Mouse (Mus musculus): ENCODE results near the gene Dpp6. TPM values are rescaled to one million over a fixed set of nuclear protein-coding genes. Genes with fewer than 3 reads are reported as not detected.

Gene Dpp6
- polyA plus RNA-seq, 1 experiment from 2014 or later: 2.6 TPM

- WGBS: 90% methylated on average over 3 of the region's 3 CpGs
- H3K9me3 ChIP-seq (ENCODE audit: control insufficient read depth, low read length): peaks cover 9% of the 10 kb centered on the region
- no peak for ATAC-seq (ENCODE audit: low FRiP score, low TSS enrichment)
- no peak overlapping the region for H3K27ac ChIP-seq (ENCODE audit: low read depth, low read length)
- no peak overlapping the region for H3K4me2 ChIP-seq (replicated peaks; ENCODE audit: low read depth, low read length)
- H3K4me3 ChIP-seq (ENCODE audit: low read length): no peak overlapping the region
- H3K4me1 ChIP-seq (ENCODE audit: control insufficient read depth, insufficient read depth, low read length): no peaks in the 10 kb centered on the region
- H3K9ac ChIP-seq (ENCODE audit: low read depth, low read length): no peak overlapping the region
- no peaks in the 10 kb centered on the region for H3K27me3 ChIP-seq (ENCODE audit: control insufficient read depth, insufficient read depth, low read length)
- H3K36me3 ChIP-seq (ENCODE audit: control insufficient read depth, insufficient read depth, low read length): no peaks in the 10 kb centered on the region
Observed at GRCm38 (mm10) chr5:27258636-27259035, 441.6 kb downstream of the Dpp6 start.

DNA sequence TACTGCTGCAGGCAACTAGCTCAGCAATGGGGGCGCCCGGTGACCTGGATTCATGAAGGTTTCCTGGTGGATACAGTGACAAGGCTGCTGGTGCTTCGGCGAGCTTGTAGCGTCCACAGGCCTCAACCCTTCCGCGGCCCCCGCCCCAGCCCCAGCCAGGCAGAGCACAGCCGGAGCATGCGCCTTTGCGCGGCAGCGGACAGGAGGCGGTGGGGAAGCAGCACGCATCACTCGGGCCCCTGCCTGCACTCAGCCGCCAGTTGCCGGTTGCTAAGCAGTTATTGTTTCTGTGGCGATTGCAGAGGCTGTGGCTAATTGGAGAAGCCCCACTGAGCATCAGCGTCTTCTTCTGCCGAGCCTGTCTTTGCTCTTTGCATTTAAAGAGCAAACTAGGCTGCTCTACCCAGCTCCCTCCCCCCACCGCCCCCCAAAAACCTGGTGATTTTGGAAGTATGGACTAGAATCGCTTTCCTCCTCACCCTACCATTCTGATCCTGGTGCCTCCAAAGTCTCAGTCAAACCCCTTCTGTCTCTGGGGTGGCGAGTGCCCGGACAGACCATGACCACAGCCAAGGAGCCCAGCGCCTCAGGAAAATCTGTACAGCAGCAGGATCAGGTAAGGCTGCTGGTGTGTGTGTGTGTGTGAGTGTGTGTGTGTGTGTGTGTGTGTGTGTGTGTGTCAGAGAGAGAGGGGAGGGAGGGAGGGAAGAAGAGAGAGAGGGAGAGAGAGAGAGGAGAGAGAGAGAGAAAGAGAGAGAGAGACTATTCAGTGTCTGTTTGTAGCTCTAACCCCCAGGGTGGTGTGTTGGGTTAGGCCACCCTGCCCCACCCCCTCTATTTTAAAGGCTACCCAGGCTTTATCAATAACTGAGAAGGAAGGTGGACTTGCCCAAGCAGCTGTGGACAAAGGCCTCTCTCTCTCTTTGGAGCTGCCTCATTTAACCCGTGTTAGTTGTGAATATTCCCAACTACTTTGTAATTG is 445.0 kb downstream of the Dpp6 start:
- H3K27ac ChIP-seq (ENCODE audit: low read depth, low read length): no peak overlapping the region
- peak overlapping the region; percentile 23; the same call in 1 of the 2 replicates for H3K4me3 ChIP-seq (ENCODE audit: low read length)
- H3K4me1 ChIP-seq (ENCODE audit: control insufficient read depth, insufficient read depth, low read length): no peaks in the 10 kb centered on the region
- H3K27me3 ChIP-seq (ENCODE audit: control insufficient read depth, insufficient read depth, low read length): no peaks in the 10 kb centered on the region
- H3K4me2 ChIP-seq (replicated peaks; ENCODE audit: low read depth, low read length): peak overlapping the region; percentile 42
- H3K36me3 ChIP-seq (ENCODE audit: control insufficient read depth, insufficient read depth, low read length): no peaks in the 10 kb centered on the region
- 8% methylated on average over 27 of the region's 27 CpGs for WGBS
- H3K9ac ChIP-seq (ENCODE audit: low read depth, low read length): peak overlapping the region; percentile 18; the same call in 1 of the 2 replicates
- ATAC-seq (ENCODE audit: low FRiP score, low TSS enrichment): peak; percentile 92
- H3K9me3 ChIP-seq (ENCODE audit: control insufficient read depth, low read length): no peaks in the 10 kb centered on the region

GRCm38 (mm10) chr5:27262751-27263150 is 445.7 kb downstream of the Dpp6 start:
- 75% methylated on average over 1 of the region's 1 CpGs for WGBS
- Histone ChIP-seq H3K4me1 (ENCODE audit: control insufficient read depth, insufficient read depth, low read length) (no peaks in the 10 kb centered on the region), H3K36me3 (ENCODE audit: control insufficient read depth, insufficient read depth, low read length) (no peaks in the 10 kb centered on the region)

GRCm38 (mm10) chr5:27265281-27265680 is 448.3 kb downstream of the Dpp6 start:
- Histone ChIP-seq H3K9me3 (ENCODE audit: control insufficient read depth, low read length) (no peaks in the 10 kb centered on the region), H3K27ac (ENCODE audit: low read depth, low read length) (no peak overlapping the region), H3K4me3 (ENCODE audit: low read length) (no peak overlapping the region), H3K4me2 (replicated peaks; ENCODE audit: low read depth, low read length) (no peak overlapping the region), H3K36me3 (ENCODE audit: control insufficient read depth, insufficient read depth, low read length) (no peaks in the 10 kb centered on the region), H3K9ac (ENCODE audit: low read depth, low read length) (no peak overlapping the region), H3K27me3 (ENCODE audit: control insufficient read depth, insufficient read depth, low read length) (no peaks in the 10 kb centered on the region), H3K4me1 (ENCODE audit: control insufficient read depth, insufficient read depth, low read length) (no peaks in the 10 kb centered on the region)
- WGBS: 88% methylated on average over 3 of the region's 3 CpGs
- no peak for ATAC-seq (ENCODE audit: low FRiP score, low TSS enrichment)

More at GRCm38 (mm10) chr5:27262751-27263150, 445.7 kb downstream of the Dpp6 start:
- no peaks in the 10 kb centered on the region for H3K27me3 ChIP-seq (ENCODE audit: control insufficient read depth, insufficient read depth, low read length)
- no peak overlapping the region for H3K27ac ChIP-seq (ENCODE audit: low read depth, low read length)
- no peak overlapping the region for H3K4me3 ChIP-seq (ENCODE audit: low read length)
- H3K9me3 ChIP-seq (ENCODE audit: control insufficient read depth, low read length): no peaks in the 10 kb centered on the region
- no peak overlapping the region for H3K9ac ChIP-seq (ENCODE audit: low read depth, low read length)
- no peak for ATAC-seq (ENCODE audit: low FRiP score, low TSS enrichment)
- H3K4me2 ChIP-seq (replicated peaks; ENCODE audit: low read depth, low read length): no peak overlapping the region

DNA sequence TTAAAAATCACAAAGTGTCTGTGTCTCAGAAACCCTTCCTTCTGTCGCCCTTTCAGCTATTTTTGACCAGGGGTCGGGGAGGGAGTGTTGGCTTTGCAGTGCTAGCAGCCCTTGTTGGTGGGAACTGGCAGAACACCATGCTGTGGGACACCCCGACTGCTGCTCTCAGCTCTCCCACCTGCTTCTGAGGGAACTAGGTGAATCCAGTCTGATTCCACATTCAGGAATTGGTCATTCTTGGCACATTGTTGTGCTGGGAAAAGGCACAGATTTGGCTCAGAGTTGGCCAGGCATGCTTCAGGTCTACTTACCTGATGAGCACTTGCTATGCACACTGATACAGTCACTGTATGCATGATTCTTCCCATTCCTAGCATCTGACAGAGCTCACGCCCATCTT is 454.3 kb downstream of the Dpp6 start:
- H3K4me1 ChIP-seq (ENCODE audit: control insufficient read depth, insufficient read depth, low read length): no peaks in the 10 kb centered on the region
- no peak overlapping the region for H3K9ac ChIP-seq (ENCODE audit: low read depth, low read length)
- no peak overlapping the region for H3K27ac ChIP-seq (ENCODE audit: low read depth, low read length)
- no peaks in the 10 kb centered on the region for H3K27me3 ChIP-seq (ENCODE audit: control insufficient read depth, insufficient read depth, low read length)
- no peak for ATAC-seq (ENCODE audit: low FRiP score, low TSS enrichment)
- no peak overlapping the region for H3K4me2 ChIP-seq (replicated peaks; ENCODE audit: low read depth, low read length)
- 83% methylated on average over 4 of the region's 4 CpGs for WGBS
- no peaks in the 10 kb centered on the region for H3K9me3 ChIP-seq (ENCODE audit: control insufficient read depth, low read length)
- H3K4me3 ChIP-seq (ENCODE audit: low read length): no peak overlapping the region
- H3K36me3 ChIP-seq (ENCODE audit: control insufficient read depth, insufficient read depth, low read length): no peaks in the 10 kb centered on the region

DNA sequence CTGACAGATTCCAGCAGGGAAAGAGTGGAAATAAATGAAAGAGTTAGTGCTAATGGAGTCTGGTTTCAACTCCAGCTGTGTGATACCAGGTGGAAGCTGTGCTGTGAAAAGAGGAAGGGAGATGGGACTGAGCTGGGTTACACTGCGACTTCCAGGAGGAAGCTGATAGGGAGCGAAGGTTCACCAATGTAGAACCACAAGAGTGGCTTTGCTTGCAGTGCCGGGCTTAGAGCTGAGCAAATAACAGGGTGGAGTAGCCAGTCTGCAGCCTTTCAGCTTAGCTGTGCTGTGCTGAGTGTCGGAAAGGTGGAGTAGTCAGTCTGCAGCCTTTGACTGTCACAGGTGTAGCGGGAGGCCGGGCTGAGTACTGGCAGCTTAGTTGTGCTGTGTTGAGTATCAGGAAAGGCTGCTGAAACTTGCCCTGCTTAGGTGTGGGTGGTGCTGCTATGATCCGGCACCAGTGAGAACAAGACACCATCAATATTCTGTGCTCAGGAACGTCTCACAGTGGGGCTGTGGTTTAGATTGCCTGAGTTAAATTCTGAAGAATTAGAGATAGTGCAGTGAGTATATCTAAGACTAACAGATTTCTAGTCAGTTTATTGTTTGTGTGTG is 457.9 kb downstream of the Dpp6 start:
- Histone ChIP-seq H3K4me3 (ENCODE audit: low read length) (no peak overlapping the region), H3K36me3 (ENCODE audit: control insufficient read depth, insufficient read depth, low read length) (no peaks in the 10 kb centered on the region), H3K4me2 (replicated peaks; ENCODE audit: low read depth, low read length) (no peak overlapping the region), H3K27me3 (ENCODE audit: control insufficient read depth, insufficient read depth, low read length) (no peaks in the 10 kb centered on the region), H3K4me1 (ENCODE audit: control insufficient read depth, insufficient read depth, low read length) (no peaks in the 10 kb centered on the region), H3K9me3 (ENCODE audit: control insufficient read depth, low read length) (no peaks in the 10 kb centered on the region), H3K27ac (ENCODE audit: low read depth, low read length) (no peak overlapping the region), H3K9ac (ENCODE audit: low read depth, low read length) (no peak overlapping the region)
- no peak for ATAC-seq (ENCODE audit: low FRiP score, low TSS enrichment)
- whole genome bisulfite sequencing: 76% methylated on average over 8 of the region's 8 CpGs

DNA sequence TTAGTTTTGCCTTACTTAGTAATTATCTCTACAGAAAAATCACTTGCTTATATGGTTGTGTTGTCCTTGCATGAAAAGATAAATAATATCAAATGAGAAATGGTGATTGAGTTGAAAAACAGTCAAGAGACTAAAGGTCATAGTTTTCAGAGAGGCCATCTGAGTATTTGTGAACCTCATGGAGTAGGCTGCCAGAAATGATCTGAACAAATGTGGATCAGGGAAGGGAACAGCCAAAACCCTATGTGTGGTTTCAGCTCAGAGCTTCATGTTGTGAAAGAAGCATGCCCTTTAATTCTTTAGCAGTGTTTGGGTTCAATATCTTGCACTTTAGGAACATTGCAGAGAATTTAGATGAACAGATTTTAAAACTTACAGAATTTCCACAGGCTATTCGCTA is 458.9 kb downstream of the Dpp6 start:
- no peak overlapping the region for H3K4me2 ChIP-seq (replicated peaks; ENCODE audit: low read depth, low read length)
- H3K36me3 ChIP-seq (ENCODE audit: control insufficient read depth, insufficient read depth, low read length): no peaks in the 10 kb centered on the region
- H3K4me3 ChIP-seq (ENCODE audit: low read length): no peak overlapping the region
- no peak for ATAC-seq (ENCODE audit: low FRiP score, low TSS enrichment)
- no peak overlapping the region for H3K27ac ChIP-seq (ENCODE audit: low read depth, low read length)
- no peaks in the 10 kb centered on the region for H3K4me1 ChIP-seq (ENCODE audit: control insufficient read depth, insufficient read depth, low read length)
- no peaks in the 10 kb centered on the region for H3K9me3 ChIP-seq (ENCODE audit: control insufficient read depth, low read length)
- no peaks in the 10 kb centered on the region for H3K27me3 ChIP-seq (ENCODE audit: control insufficient read depth, insufficient read depth, low read length)
- 87% methylated on average over 1 of the region's 1 CpGs for WGBS
- no peak overlapping the region for H3K9ac ChIP-seq (ENCODE audit: low read depth, low read length)

DNA sequence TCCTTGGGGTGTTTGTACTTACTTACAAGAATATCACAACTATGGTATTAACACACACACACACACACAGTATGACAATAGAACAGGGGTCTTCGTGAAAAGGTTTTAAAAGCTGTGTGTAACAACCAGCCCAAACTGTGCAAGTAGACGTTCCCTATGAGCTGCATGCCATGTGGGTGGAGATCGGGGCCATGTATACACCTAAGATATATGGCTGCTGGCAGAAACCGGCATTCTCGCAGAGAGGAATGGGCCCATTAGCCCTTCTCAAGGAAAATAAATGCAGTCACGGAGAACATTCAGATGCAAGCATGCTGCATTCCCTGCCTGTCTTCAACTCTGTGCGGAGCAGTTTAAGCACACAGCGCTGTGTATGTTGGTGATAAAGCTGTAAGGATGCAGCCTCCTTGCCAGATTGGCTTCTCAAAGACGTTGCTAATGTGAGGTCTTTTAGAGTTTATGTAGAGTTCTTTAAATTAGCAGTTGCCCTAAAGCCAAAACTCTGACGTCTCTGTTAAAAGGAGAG is 461.2 kb downstream of the Dpp6 start:
- Histone ChIP-seq H3K4me3 (ENCODE audit: low read length) (no peak overlapping the region), H3K9me3 (ENCODE audit: control insufficient read depth, low read length) (no peaks in the 10 kb centered on the region), H3K4me2 (replicated peaks; ENCODE audit: low read depth, low read length) (no peak overlapping the region), H3K27ac (ENCODE audit: low read depth, low read length) (no peak overlapping the region), H3K4me1 (ENCODE audit: control insufficient read depth, insufficient read depth, low read length) (no peaks in the 10 kb centered on the region), H3K36me3 (ENCODE audit: control insufficient read depth, insufficient read depth, low read length) (no peaks in the 10 kb centered on the region), H3K9ac (ENCODE audit: low read depth, low read length) (no peak overlapping the region), H3K27me3 (ENCODE audit: control insufficient read depth, insufficient read depth, low read length) (no peaks in the 10 kb centered on the region)
- 58% methylated on average over 10 of the region's 10 CpGs for WGBS
- ATAC-seq (ENCODE audit: low FRiP score, low TSS enrichment): no peak

DNA sequence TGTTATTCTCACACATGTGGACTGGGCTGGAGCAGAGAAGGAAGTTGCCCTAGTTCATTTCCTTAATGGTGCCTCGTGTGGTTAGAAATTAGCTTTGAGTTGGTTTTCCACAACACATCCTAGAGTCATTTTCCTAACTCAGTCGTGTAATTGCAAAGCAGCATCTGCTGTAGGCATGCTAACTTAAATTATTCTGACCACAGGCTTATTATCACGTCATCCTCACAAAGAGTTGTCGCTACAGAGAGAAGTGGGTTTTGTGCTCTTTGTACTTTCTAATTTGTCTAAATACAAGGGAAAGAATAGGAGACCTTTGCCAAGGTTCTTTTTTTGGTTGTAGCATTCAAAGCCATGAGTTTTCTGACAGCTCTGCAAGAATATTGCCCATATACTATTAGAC is 469.9 kb downstream of the Dpp6 start:
- WGBS: 69% methylated on average over 4 of the region's 4 CpGs
- no peaks in the 10 kb centered on the region for H3K9me3 ChIP-seq (ENCODE audit: control insufficient read depth, low read length)
- no peak overlapping the region for H3K4me3 ChIP-seq (ENCODE audit: low read length)
- no peak overlapping the region for H3K27ac ChIP-seq (ENCODE audit: low read depth, low read length)
- no peak for ATAC-seq (ENCODE audit: low FRiP score, low TSS enrichment)
- H3K4me2 ChIP-seq (replicated peaks; ENCODE audit: low read depth, low read length): no peak overlapping the region
- H3K36me3 ChIP-seq (ENCODE audit: control insufficient read depth, insufficient read depth, low read length): no peaks in the 10 kb centered on the region
- H3K27me3 ChIP-seq (ENCODE audit: control insufficient read depth, insufficient read depth, low read length): no peaks in the 10 kb centered on the region
- no peaks in the 10 kb centered on the region for H3K4me1 ChIP-seq (ENCODE audit: control insufficient read depth, insufficient read depth, low read length)
- H3K9ac ChIP-seq (ENCODE audit: low read depth, low read length): no peak overlapping the region

Measured in kidney, embryonic 14.5 days (tissue).